Mouse (Mus musculus): ENCODE results near the gene Pck2.

DNA sequence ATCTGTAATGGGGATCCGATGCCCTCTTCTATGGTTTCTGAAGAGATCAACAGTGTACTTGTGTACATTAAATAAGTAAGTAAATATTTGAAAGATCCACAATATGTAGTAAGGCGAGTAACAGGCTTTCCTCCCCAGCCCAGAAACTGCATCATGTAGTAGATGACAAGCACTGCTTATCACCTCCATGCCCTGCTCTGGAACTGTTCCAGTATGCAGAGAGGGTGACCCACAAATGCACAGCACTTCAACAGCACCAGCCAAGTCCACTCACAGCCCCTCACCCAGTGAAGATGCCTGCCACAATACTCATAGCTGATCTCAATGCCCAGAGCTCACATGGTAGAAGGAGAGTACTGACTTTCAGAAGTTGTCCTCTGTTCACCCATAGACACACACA is 30.5 kb downstream of the Pck2 start:
- TF ChIP-seq POLR2A (IDR thresholded peaks at IDR 0.05; ENCODE audit: insufficient read depth, low read depth, low read length) = no peak
- TF ChIP-seq CTCF (IDR thresholded peaks at IDR 0.05) = no peak
